Comparison of ENCODE assay signal across 10 mouse cellular contexts in the genomic region with DNA sequence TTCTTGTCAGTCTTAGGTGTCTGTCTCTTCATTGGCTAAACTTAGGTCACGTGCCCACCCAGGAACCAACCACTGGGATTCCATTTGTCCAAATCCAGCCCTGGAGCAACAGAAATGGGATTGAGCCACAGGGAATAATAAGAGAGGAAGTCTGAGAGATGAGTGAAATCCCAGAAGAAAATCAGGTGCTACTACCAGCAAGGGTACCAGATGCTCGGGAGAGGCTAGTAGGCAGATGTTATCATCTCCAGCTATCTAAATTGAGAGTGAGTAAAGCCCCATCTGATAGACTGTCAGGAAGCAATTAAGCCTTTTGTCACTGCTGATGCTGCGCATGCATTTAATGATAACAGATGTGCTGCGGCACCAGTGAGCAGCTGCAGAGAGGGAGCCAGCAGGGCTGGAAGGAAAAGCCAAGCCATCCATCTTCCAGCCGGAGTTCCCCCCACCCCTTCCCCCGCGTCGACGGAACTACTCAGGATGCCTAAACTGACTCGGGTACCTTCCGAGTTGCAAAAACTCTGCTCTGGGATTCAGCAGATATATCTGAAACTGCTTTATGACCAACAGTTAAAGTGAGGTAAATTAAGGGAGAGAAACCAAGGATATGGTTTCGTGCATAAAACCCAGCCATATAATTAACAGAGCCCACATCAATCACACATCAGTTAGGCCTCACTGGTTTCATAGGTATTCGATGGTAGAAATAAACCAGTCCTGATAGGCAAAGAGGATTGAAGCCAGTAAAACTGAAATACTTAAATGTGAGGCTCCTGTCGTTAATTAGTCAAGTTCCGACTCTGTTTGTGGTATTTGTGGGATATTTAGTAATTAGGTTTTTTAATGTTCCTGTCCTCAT. TPM values are rescaled to one million over a fixed set of nuclear protein-coding genes. Genes with fewer than 3 reads are reported as not detected.
DNase-seq lines count a peak whose midpoint lies in the region; ATAC-seq and TF ChIP-seq lines count a peak whose summit lies in the region.
"Had no signal": no experiment of that assay in that cellular context is flagged by ENCODE, and none has a peak within 500 bp of the region (broad histone marks: within the 10 kb centered on the region; RNA-seq: fewer than 3 reads in every experiment).

No protein-coding gene starts in this region.

- H3K4me1 ChIP-seq in embryonic facial prominence, embryonic 13.5 days: peaks cover 6% of the 10 kb centered on the region; the same call in 1 of the 2 replicates
- H3K4me1 ChIP-seq in hindbrain, postnatal 0 days (ENCODE audit: insufficient read depth, low read length): no peaks in the 10 kb centered on the region

- ATAC-seq in frontal cortex, adult (ENCODE audit: low TSS enrichment): peak; percentile 44; the same call in 1 of the 2 replicates
- no peak for ATAC-seq in embryonic facial prominence, embryonic 13.5 days (ENCODE audit: insufficient number of reproducible peaks, insufficient read depth, low FRiP score, low TSS enrichment, low read depth)
- peak; percentile 78 for ATAC-seq in hindbrain, postnatal 0 days

- DNase-seq in frontal cortex, postnatal 10 days (ENCODE audit: low spot score in 2 of 2): no peak
- peak; percentile 70 for DNase-seq in hindbrain, postnatal 0 days (ENCODE audit: low spot score)
- peak; percentile 44 for DNase-seq in neural tube, embryonic 10.5 days (ENCODE audit: extremely low spot score, low spot score)
- no peak for DNase-seq in left cerebral cortex, adult 2 months (ENCODE audit: extremely low spot score in 1 of 2, low spot score in 2 of 2)
- no peak for DNase-seq in spleen, postnatal 10 days (ENCODE audit: low spot score in 2 of 2)
- no peak for DNase-seq in ovary, postnatal 10 days (ENCODE audit: low spot score)
- DNase-seq: gastrocnemius, postnatal 36 days; heart, postnatal 4 days had no signal

- no peaks in the 10 kb centered on the region for H3K27me3 ChIP-seq in embryonic facial prominence, embryonic 13.5 days
- H3K27me3 ChIP-seq in hindbrain, postnatal 0 days (ENCODE audit: insufficient read depth, low read length): no peaks in the 10 kb centered on the region

- no peak for TF ChIP-seq CTCF in hindbrain, postnatal 0 days (IDR thresholded peaks at IDR 0.05; ENCODE audit: low read depth)
- TF ChIP-seq CTCF in left cerebral cortex, adult 2 months (IDR thresholded peaks at IDR 0.05): no peak

- H3K9ac ChIP-seq in embryonic facial prominence, embryonic 13.5 days: no peak overlapping the region
- no peak overlapping the region for H3K9ac ChIP-seq in hindbrain, postnatal 0 days (replicated peaks; ENCODE audit: low read length)

- peak overlapping the region; percentile 27 for H3K4me2 ChIP-seq in embryonic facial prominence, embryonic 13.5 days
- peak overlapping the region; percentile 35 for H3K4me2 ChIP-seq in hindbrain, postnatal 0 days (ENCODE audit: low read depth, low read length)

- intact Hi-C loops in left cerebral cortex, adult 2 months (cut with DNase I): no loop called here

- H3K27ac ChIP-seq in embryonic facial prominence, embryonic 13.5 days: no peak overlapping the region
- peak overlapping the region; percentile 45; the same call in 1 of the 2 replicates for H3K27ac ChIP-seq in hindbrain, postnatal 0 days
- no peak overlapping the region for H3K27ac ChIP-seq in left cerebral cortex, adult 2 months

- H3K4me3 ChIP-seq in embryonic facial prominence, embryonic 13.5 days: no peak overlapping the region
- H3K4me3 ChIP-seq in hindbrain, postnatal 0 days (ENCODE audit: low read length): 0 out of 2 replicates have a peak overlapping the region, but pooled peaks have one; percentile 15
- no peak overlapping the region for H3K4me3 ChIP-seq in left cerebral cortex, adult 2 months

- H3K36me3 ChIP-seq in embryonic facial prominence, embryonic 13.5 days: no peaks in the 10 kb centered on the region
- H3K36me3 ChIP-seq in hindbrain, postnatal 0 days (ENCODE audit: insufficient read depth, low read length): no peaks in the 10 kb centered on the region

- 35% methylated on average over 15 of the region's 15 CpGs for WGBS in embryonic facial prominence, embryonic 13.5 days
- WGBS in hindbrain, postnatal 0 days: 43% methylated on average over 15 of the region's 15 CpGs

- H3K9me3 ChIP-seq in embryonic facial prominence, embryonic 13.5 days: no peaks in the 10 kb centered on the region
- H3K9me3 ChIP-seq in hindbrain, postnatal 0 days (ENCODE audit: low read length): no peaks in the 10 kb centered on the region

RNA-seq across cellular contexts. Expression of a gene that starts 53.1 kb away (rescaled TPM):
- polyA plus RNA-seq in embryonic facial prominence, embryonic 13.5 days (2015; fragmentation: Nextera tagmentation; extraction: Ambion mirVana): 0.49 and 0.70 TPM in 2 replicates
- 16.4 and 17.1 TPM in 2 replicates for total RNA-seq in hindbrain, postnatal 0 days (2014; rRNA removed)
- 5.4 and 5.7 TPM in 2 replicates for polyA plus RNA-seq in hindbrain, postnatal 0 days (2015; fragmentation: Nextera tagmentation; extraction: Ambion mirVana)
- total RNA-seq in left cerebral cortex, adult 2 months (2021): 10 to 100 TPM; 31.7 to 33.2 TPM

Comparison
In these comparisons a context has a peak if more than half of its experiments do, and no peak if none do; other contexts are left out.
1. DNase-seq: peak in hindbrain, postnatal 0 days (single experiment) and neural tube, embryonic 10.5 days (single experiment); none in frontal cortex, postnatal 10 days (0 of 2), left cerebral cortex, adult 2 months (0 of 2), spleen, postnatal 10 days (0 of 2) and ovary, postnatal 10 days (single experiment).